9 mouse cellular contexts compared by ENCODE assay signal in genomic region chr4:62480709-62481605, GRCm38 (mm10). TPM values are rescaled to one million over a fixed set of nuclear protein-coding genes. Genes with fewer than 3 reads are reported as not detected.
A peak's percentile ranks its signal among the peaks of the same experiment; 100 is the strongest.
DNase-seq lines count a peak whose midpoint lies in the region; ATAC-seq lines count a peak whose summit lies in the region.
"Had no signal": no experiment of that assay in that cellular context is flagged by ENCODE, and none has a peak within 500 bp of the region (broad histone marks: within the 10 kb centered on the region; RNA-seq: fewer than 3 reads in every experiment).

No protein-coding gene starts in this region.

- no peaks in the 10 kb centered on the region for H3K9me3 ChIP-seq in hindbrain, embryonic 16.5 days (ENCODE audit: control insufficient read depth, low read length)

- no peak overlapping the region for H3K27ac ChIP-seq in hindbrain, embryonic 16.5 days (ENCODE audit: low read depth, low read length)

- H3K27me3 ChIP-seq in hindbrain, embryonic 16.5 days (replicated peaks; ENCODE audit: control insufficient read depth, insufficient read depth, low read length) = peaks cover 9% of the 10 kb centered on the region; the same call in 1 of the 2 replicates

- 0 out of 2 replicates have a peak, but pooled peaks have one; percentile 25 for ATAC-seq in frontal cortex, adult (ENCODE audit: low TSS enrichment)
- ATAC-seq in CD4-positive, CD25-positive, alpha-beta regulatory T cell, adult 4 months = peak; percentile 60
- ATAC-seq in hindbrain, embryonic 16.5 days = peak; percentile 39; the same call in 1 of the 2 replicates

- H3K4me1 ChIP-seq in hindbrain, embryonic 16.5 days (ENCODE audit: control insufficient read depth, insufficient read depth, low read depth, low read length) = no peaks in the 10 kb centered on the region; the same call in 1 of the 2 replicates

- DNase-seq in frontal cortex, postnatal 14 days (ENCODE audit: low spot score in 2 of 2) = no peak
- peak; percentile 32 for DNase-seq in lung, postnatal 36 days
- DNase-seq in urinary bladder, postnatal 14 days (ENCODE audit: low spot score) = no peak
- no peak for DNase-seq in Muller cell, postnatal 12 days (ENCODE audit: inconsistent ontology term)
- no peak for DNase-seq in right cerebral cortex, postnatal 36 days (ENCODE audit: low spot score in 2 of 2)

- 46% methylated on average over 10 of the region's 10 CpGs for WGBS in hindbrain, embryonic 16.5 days

- no peak overlapping the region for H3K4me3 ChIP-seq in hindbrain, embryonic 16.5 days (ENCODE audit: low read length)
- H3K4me3 ChIP-seq: myocyte had no signal

- no peak overlapping the region for H3K9ac ChIP-seq in hindbrain, embryonic 16.5 days (ENCODE audit: low read depth, low read length)

- no peak overlapping the region for H3K4me2 ChIP-seq in hindbrain, embryonic 16.5 days (ENCODE audit: low read length)

- no peaks in the 10 kb centered on the region for H3K36me3 ChIP-seq in hindbrain, embryonic 16.5 days (ENCODE audit: control insufficient read depth, insufficient read depth, low read length)

RNA-seq across cellular contexts. Expression of gene Bspry, which starts 1.1 kb away (rescaled TPM):
- 1 to 10 TPM in 1 of 2 experiments, under 1 TPM in 1; 0.73 to 1.5 TPM for polyA plus RNA-seq in CD4-positive, CD25-positive, alpha-beta regulatory T cell, adult 4 months (2017; shearing (Covaris generic))
- 0.63 and 0.80 TPM in 2 replicates for polyA plus RNA-seq in hindbrain, embryonic 16.5 days (2015; fragmentation: Nextera tagmentation; extraction: Ambion mirVana)

RNA-seq across cellular contexts. Expression of gene Wdr31, which starts 10.3 kb away (rescaled TPM):
- polyA plus RNA-seq in CD4-positive, CD25-positive, alpha-beta regulatory T cell, adult 4 months (2017; shearing (Covaris generic)) = under 1 TPM; 0.56 to 0.82 TPM
- 14.4 and 16.0 TPM in 2 replicates for polyA plus RNA-seq in hindbrain, embryonic 16.5 days (2015; fragmentation: Nextera tagmentation; extraction: Ambion mirVana)

RNA-seq across cellular contexts. Expression of gene Hdhd3, which starts 22.3 kb away (rescaled TPM):
- polyA plus RNA-seq in CD4-positive, CD25-positive, alpha-beta regulatory T cell, adult 4 months (2017; shearing (Covaris generic)) = 1 to 10 TPM in 1 of 2 experiments, under 1 TPM in 1; 0.81 to 1.3 TPM
- 11.2 and 11.5 TPM in 2 replicates for polyA plus RNA-seq in hindbrain, embryonic 16.5 days (2015; fragmentation: Nextera tagmentation; extraction: Ambion mirVana)

RNA-seq across cellular contexts. Expression of gene Alad, which starts 38.8 kb away (rescaled TPM):
- 10 to 100 TPM; 57.8 to 78.7 TPM for polyA plus RNA-seq in CD4-positive, CD25-positive, alpha-beta regulatory T cell, adult 4 months (2017; shearing (Covaris generic))
- 72.2 and 75.6 TPM in 2 replicates for polyA plus RNA-seq in hindbrain, embryonic 16.5 days (2015; fragmentation: Nextera tagmentation; extraction: Ambion mirVana)

RNA-seq across cellular contexts. Expression of gene Pole3, which starts 43.9 kb away (rescaled TPM):
- 10 to 100 TPM; 27.5 to 27.7 TPM for polyA plus RNA-seq in CD4-positive, CD25-positive, alpha-beta regulatory T cell, adult 4 months (2017; shearing (Covaris generic))
- 61.8 and 62.3 TPM in 2 replicates for polyA plus RNA-seq in hindbrain, embryonic 16.5 days (2015; fragmentation: Nextera tagmentation; extraction: Ambion mirVana)
